ENCODE assay signal across 22 mouse cellular contexts in the genomic region with DNA sequence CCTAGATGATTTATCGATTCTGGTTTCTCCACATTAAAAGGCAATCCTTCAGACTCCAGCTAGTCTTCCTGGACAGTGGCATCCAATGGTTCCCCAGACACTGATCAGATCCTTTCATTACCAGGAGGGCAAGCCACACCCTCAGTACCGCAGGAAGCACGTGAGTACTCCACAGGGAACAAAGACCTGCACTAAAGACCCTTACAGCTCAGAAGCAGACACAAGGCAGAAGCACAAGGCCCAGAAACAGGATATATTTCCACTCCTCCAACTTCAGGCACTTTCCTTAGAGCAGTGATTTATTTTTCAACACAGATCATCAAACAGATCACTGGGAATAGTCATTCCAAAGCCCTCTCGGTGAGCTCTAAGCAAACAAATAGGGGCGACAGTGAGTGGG. TPM values are rescaled to one million over a fixed set of nuclear protein-coding genes. Genes with fewer than 3 reads are reported as not detected.
DNase-seq lines count a peak whose midpoint lies in the region; ATAC-seq and TF ChIP-seq lines count a peak whose summit lies in the region.
"Had no signal": no experiment of that assay in that cellular context is flagged by ENCODE, and none has a peak within 500 bp of the region (broad histone marks: within the 10 kb centered on the region; RNA-seq: fewer than 3 reads in every experiment).

No protein-coding gene starts in this region.

- no peak for TF ChIP-seq CTCF in lung, adult 2 months (IDR thresholded peaks at IDR 0.05; ENCODE audit: insufficient read depth, low read length)

- H3K9ac ChIP-seq in hindbrain, embryonic 11.5 days (ENCODE audit: low read depth, low read length) = no peak overlapping the region
- H3K9ac ChIP-seq in hindbrain, embryonic 16.5 days (ENCODE audit: low read depth, low read length) = no peak overlapping the region
- H3K9ac ChIP-seq in midbrain, embryonic 15.5 days = no peak overlapping the region
- H3K9ac ChIP-seq: heart, embryonic 12.5 days; liver, embryonic 12.5 days had no signal

- no peak overlapping the region for H3K4me2 ChIP-seq in hindbrain, embryonic 11.5 days (replicated peaks; ENCODE audit: low read depth, low read length)
- no peak overlapping the region for H3K4me2 ChIP-seq in hindbrain, embryonic 16.5 days (ENCODE audit: low read length)
- no peak overlapping the region for H3K4me2 ChIP-seq in midbrain, embryonic 15.5 days
- H3K4me2 ChIP-seq: heart, embryonic 12.5 days; liver, embryonic 12.5 days had no signal

- no peaks in the 10 kb centered on the region for H3K9me3 ChIP-seq in hindbrain, embryonic 11.5 days (ENCODE audit: control insufficient read depth, low read length)
- no peaks in the 10 kb centered on the region for H3K9me3 ChIP-seq in hindbrain, embryonic 16.5 days (ENCODE audit: control insufficient read depth, low read length)
- no peaks in the 10 kb centered on the region for H3K9me3 ChIP-seq in midbrain, embryonic 15.5 days
- H3K9me3 ChIP-seq: heart, embryonic 12.5 days; liver, embryonic 12.5 days; megakaryocyte, embryonic 14.5 days had no signal

- H3K36me3 ChIP-seq in hindbrain, embryonic 11.5 days (ENCODE audit: control insufficient read depth, insufficient read depth, low read length) = no peaks in the 10 kb centered on the region
- no peaks in the 10 kb centered on the region for H3K36me3 ChIP-seq in hindbrain, embryonic 16.5 days (ENCODE audit: control insufficient read depth, insufficient read depth, low read length)
- no peaks in the 10 kb centered on the region for H3K36me3 ChIP-seq in midbrain, embryonic 15.5 days (replicated peaks)
- H3K36me3 ChIP-seq: heart, embryonic 12.5 days; liver, embryonic 12.5 days had no signal

- no peaks in the 10 kb centered on the region for H3K27me3 ChIP-seq in hindbrain, embryonic 11.5 days (ENCODE audit: control insufficient read depth, insufficient read depth, low read length)
- no peaks in the 10 kb centered on the region for H3K27me3 ChIP-seq in hindbrain, embryonic 16.5 days (replicated peaks; ENCODE audit: control insufficient read depth, insufficient read depth, low read length)
- no peaks in the 10 kb centered on the region for H3K27me3 ChIP-seq in midbrain, embryonic 15.5 days (replicated peaks)
- H3K27me3 ChIP-seq: heart, embryonic 12.5 days; liver, embryonic 12.5 days had no signal

- H3K27ac ChIP-seq in hindbrain, embryonic 11.5 days (ENCODE audit: low read depth, low read length) = no peak overlapping the region
- no peak overlapping the region for H3K27ac ChIP-seq in hindbrain, embryonic 16.5 days (ENCODE audit: low read depth, low read length)
- H3K27ac ChIP-seq in midbrain, embryonic 15.5 days = no peak overlapping the region
- H3K27ac ChIP-seq: liver, embryonic 12.5 days; stomach, postnatal 0 days had no signal

- no peaks in the 10 kb centered on the region for H3K4me1 ChIP-seq in hindbrain, embryonic 11.5 days (replicated peaks; ENCODE audit: control insufficient read depth, insufficient read depth, low read length)
- no peaks in the 10 kb centered on the region for H3K4me1 ChIP-seq in hindbrain, embryonic 16.5 days (ENCODE audit: control insufficient read depth, insufficient read depth, low read depth, low read length)
- H3K4me1 ChIP-seq in midbrain, embryonic 15.5 days = peaks cover 3% of the 10 kb centered on the region
- no peaks in the 10 kb centered on the region for H3K4me1 ChIP-seq in lung, adult 2 months (ENCODE audit: control insufficient read depth, insufficient read depth, low read length)
- H3K4me1 ChIP-seq: heart, embryonic 12.5 days; liver, embryonic 12.5 days; megakaryocyte, embryonic 14.5 days had no signal

- 47% methylated on average over 5 of the region's 5 CpGs for WGBS in hindbrain, embryonic 11.5 days
- 33% methylated on average over 5 of the region's 5 CpGs for WGBS in hindbrain, embryonic 16.5 days
- 34% methylated on average over 5 of the region's 5 CpGs for WGBS in midbrain, embryonic 15.5 days
- 55% methylated on average over 5 of the region's 5 CpGs for WGBS in lung, adult 2 months

- TF ChIP-seq POLR2A in lung, adult 2 months (IDR thresholded peaks at IDR 0.05; ENCODE audit: borderline replicate concordance, extremely low read depth, low read depth, low read length) = no peak

- no peak overlapping the region for H3K4me3 ChIP-seq in hindbrain, embryonic 11.5 days (ENCODE audit: low read depth, low read length)
- no peak overlapping the region for H3K4me3 ChIP-seq in hindbrain, embryonic 16.5 days (ENCODE audit: low read length)
- H3K4me3 ChIP-seq in midbrain, embryonic 15.5 days = no peak overlapping the region
- H3K4me3 ChIP-seq in lung, adult 2 months (replicated peaks; ENCODE audit: extremely low read depth, low read depth, low read length) = no peak overlapping the region
- H3K4me3 ChIP-seq: heart, embryonic 12.5 days; liver, embryonic 12.5 days; megakaryocyte, embryonic 14.5 days had no signal

- peak; percentile 89 for ATAC-seq in hindbrain, embryonic 11.5 days (ENCODE audit: low FRiP score)
- no peak for ATAC-seq in hindbrain, embryonic 16.5 days
- peak; percentile 73 for ATAC-seq in midbrain, embryonic 15.5 days (replicated peaks)
- ATAC-seq: intestine, postnatal 0 days; liver, embryonic 12.5 days; lung, postnatal 0 days had no signal

- peak; percentile 25 for DNase-seq in hindbrain, embryonic 11.5 days (ENCODE audit: low spot score)
- DNase-seq in R1 (ENCODE audit: low read depth, low spot score) = peak; percentile 56
- peak; percentile 15 for DNase-seq in embryo, embryonic 9.5 days (ENCODE audit: extremely low spot score)
- no peak for DNase-seq in cerebellum, adult 11-12 months
- DNase-seq in layer of hippocampus, postnatal 10 days (ENCODE audit: low spot score in 2 of 2) = no peak
- DNase-seq in lung, adult 2 months = no peak
- DNase-seq: adrenal gland, postnatal 14 days; cerebellum, postnatal 25 days; gastrocnemius, postnatal 25 days; heart, postnatal 36 days; layer of hippocampus, postnatal 36 days; left cerebral cortex, postnatal 4 days; thymus, postnatal 25 days had no signal

RNA-seq across cellular contexts. Expression of gene Fam49a, which starts 25.0 kb away (rescaled TPM):
- 24.1 and 26.6 TPM in 2 replicates for polyA plus RNA-seq in hindbrain, embryonic 11.5 days (2014; fragmentation: Nextera tagmentation; extraction: Ambion mirVana)
- 61.9 and 65.1 TPM in 2 replicates for polyA plus RNA-seq in hindbrain, embryonic 16.5 days (2015; fragmentation: Nextera tagmentation; extraction: Ambion mirVana)
- polyA plus RNA-seq in midbrain, embryonic 15.5 days (2015; fragmentation: Nextera tagmentation; extraction: Ambion mirVana) = 46.4 and 48.4 TPM in 2 replicates
- 100 to 1,000 TPM; 253 to 256 TPM for total RNA-seq in layer of hippocampus, postnatal 10 days (2021)
- 9.0 and 10.4 TPM in 2 replicates for polyA plus RNA-seq in lung, adult 2 months (2012; rRNA removed)
- polyA plus RNA-seq: C2C12 had no signal

Comparison
In these comparisons a context has a peak if more than half of its experiments do, and no peak if none do; other contexts are left out.
1. DNase-seq: peak in hindbrain, embryonic 11.5 days (single experiment), R1 (single experiment) and embryo, embryonic 9.5 days (single experiment); none in cerebellum, adult 11-12 months (single experiment), layer of hippocampus, postnatal 10 days (0 of 2) and lung, adult 2 months (single experiment).